Mouse (Mus musculus): ENCODE measurements around the gene Ercc1.

Gene Ercc1

DNA sequence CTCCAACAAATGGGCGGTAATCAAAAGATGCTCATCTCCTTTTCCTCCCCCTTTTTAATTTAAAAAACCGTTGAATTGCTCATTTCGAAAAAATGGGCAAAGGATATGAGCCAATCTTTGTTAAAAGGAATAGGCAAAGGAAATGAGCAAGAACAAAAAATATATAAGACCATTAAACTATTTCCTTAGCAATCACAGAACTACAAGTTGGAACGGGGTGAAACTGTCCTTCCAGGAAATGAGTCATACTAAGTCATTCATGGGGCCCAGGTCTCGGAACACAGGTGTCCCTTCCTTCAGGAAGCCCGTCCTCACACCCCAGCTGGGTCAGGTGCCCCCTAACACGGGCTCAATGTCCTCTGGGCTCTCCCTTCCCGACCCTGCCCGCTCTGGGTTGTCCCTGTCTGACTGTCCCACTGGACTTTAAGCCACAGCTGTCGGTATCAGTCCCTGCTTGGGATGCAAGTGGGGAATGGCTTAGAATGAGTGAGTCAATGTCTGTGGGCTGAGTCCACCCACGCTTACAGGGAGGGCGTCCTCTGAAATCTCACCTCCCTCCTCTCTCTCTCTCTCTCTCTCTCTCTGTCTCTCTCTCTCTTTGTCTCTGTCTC, at the start of gene Ercc1:
Ercc1 (plus strand) TSS at position 542 of the 611 bp plus-strand sequence.
- in situ Hi-C loops (cut with MboI, MseI): loop anchor here (5.0 kb wide), 1 partner anchor 37 kb away; no protein-coding TSS in a partner anchor

DNA sequence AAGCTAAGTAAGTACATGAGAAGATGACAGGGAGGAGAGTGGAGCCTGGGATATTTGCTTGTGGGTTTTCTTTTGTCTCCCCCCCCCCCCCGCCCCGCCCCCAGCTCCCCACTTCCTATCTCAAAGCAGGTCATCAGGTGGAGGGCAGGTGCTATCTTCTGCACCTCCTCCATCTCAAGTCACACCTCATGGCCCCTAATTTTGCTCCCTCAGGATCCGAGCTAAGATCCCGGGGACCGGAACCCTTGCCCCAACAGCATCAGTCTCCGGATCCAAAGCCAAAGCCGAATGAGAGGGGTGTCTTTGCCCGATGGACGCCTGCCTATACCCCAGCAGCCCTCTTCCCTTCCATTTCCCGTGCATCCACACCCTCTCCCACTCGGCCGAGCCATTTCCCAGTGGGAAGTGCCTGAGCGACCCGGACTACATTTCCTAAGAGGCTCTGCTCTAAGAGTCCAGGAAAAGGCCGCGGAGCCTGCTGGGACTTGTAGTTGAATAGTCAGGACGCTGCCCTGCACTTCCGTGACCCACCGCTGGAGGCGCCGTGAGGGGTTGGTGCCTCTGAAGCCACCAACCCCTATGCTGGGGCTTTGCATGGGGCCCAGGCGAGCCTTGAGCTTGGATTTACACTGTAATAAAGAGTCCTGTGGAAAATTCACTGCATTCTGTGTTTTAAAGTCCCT, 48.9 kb upstream of the Ercc1 start:
- in situ Hi-C loops (cut with MboI, MseI): no loop called here

DNA sequence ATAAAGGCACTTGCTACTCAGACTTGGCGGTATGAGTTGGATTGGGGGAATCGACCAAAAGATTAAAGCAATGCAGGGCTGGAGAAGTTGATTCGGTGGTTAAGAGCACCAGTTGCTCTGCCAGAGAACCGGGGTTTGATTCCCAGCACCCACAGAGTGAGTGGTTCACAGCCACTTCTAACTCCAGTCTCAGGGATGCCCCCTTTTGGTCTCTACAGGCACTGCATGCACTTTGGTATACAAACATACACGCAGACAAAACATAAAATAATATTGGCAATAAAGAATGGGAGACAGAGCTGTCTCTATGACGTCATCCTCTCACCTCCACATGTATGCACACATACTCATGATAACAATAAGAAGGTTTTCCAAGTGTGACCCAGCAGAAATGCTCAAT, 47.5 kb upstream of the Ercc1 start:
- in situ Hi-C loops (cut with MboI, MseI): no loop called here

DNA sequence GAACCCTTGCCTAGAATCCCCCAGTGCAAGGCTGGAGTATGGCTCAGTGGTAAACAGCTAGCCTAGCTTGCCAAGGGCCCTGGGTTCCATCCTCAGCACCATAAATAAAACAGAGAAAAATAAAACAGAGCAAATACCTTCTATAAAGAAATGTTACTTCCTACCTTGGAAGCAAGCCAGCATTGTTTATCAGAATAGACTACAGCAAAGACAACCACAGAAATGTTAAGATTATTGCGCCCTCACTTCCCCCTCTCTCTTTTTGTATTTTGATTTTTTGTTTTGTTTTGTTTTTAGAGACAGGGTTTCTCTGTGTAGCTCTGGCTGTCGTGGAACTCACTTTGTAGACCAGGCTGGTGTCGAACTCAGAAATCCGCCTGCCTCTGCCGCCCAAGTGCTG, 46.8 kb upstream of the Ercc1 start:
- in situ Hi-C loops (cut with MboI, MseI): no loop called here

DNA sequence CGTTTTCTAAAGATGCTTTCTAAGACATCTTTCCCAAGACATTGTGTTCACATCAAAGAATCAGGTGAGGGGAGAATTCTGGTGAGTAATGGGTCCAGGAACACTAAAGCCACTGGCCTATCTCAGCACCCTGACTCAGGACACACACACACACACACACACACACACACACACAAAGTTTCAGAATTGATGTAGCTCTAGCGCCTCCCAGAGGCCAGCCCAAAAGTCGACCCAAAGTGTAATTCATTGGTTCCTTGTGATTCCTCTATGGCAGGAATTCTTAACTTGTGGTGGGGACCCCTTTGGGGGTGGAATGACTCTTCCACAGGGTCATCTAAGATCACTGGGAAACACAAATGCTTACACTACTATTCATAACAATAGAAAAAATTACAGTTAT, 45.4 kb upstream of the Ercc1 start:
- in situ Hi-C loops (cut with MboI, MseI): no loop called here

DNA sequence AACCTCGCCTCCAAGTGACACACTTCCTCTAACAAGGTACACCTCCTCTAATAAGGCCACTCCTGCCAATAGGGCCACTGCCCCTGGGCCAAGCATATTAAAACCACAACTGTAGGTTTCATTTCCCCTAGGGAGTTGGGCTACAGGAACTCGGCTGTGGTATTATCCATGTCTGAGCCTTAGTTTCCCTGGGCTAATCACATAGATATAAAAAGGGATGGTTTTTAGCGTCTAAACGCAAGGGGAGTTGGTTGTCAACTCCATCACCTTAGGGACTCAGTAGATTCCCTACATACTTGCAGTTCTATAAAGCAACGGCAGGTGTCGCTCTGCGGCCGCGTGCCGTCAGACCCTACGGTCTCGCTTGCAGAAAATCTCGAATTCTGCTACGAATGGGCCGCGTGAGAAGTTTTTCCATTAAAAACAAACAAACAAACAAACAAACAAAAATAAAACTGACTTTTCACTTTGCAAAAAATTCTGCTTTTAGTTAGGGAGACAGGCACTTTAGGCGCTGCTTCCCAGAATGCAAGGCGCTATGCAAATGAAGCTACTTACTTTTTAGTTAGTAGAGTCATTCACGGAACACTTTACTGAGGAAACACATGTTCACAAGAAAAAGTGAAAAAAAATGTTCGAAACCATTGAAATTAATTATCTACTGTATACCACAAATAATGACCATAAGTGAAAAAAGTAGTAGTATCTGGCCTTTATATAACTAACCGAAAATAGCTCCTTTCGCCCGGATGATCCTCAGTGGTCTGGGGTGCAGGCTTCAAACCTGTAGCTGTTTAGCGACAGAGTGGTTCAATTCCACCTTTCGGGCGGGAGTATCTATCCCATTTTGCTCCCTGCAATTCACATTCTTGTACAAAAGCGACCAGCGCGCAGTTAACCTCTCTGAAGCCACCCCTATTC, 43.8 kb upstream of the Ercc1 start:
- in situ Hi-C loops (cut with MboI, MseI): loop anchor here in 1 of 2 experiments (10.0 kb wide), 1 partner anchor 64 kb away; no protein-coding TSS in a partner anchor

DNA sequence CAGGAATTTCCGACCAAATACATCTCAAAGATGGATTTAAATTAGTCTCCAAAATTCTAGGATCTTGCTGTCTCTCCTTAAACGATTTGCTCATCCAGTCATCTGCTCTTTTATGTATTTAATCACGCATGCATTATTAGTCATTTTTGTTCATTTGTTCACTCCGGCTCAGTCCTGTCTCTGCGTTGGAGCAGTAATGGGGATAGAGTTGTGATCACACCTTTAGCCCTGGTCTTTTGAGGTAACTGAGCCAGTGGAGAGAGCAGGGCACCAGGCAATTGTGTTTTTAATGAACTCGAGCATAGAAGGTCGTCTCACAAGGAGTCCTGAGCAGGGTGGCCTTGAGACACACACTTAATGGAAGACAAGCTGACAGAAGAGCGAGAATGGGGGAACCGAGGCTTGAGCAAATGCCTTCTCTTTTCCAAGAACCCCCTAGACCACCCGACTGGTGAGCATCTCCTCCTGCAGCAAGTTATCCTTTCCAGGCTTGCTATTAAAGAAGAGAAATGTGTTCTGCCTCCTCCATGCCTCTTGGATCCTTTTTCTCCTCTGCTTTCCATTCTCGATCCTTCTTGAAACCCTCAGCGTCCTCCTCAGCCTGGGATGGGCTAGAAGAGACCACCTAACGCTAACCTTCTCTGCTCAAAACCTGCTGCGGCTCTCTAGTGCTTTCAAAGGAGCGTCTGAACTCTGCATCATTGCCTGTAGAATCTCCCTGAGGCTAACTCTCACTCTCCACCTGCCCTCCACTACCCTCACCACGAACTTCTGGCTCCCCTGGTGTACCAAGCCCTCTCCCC, 42.9 kb upstream of the Ercc1 start:
- in situ Hi-C loops (cut with MboI, MseI): loop anchor here in 1 of 2 experiments (10.0 kb wide), 1 partner anchor 63 kb away; no protein-coding TSS in a partner anchor

DNA sequence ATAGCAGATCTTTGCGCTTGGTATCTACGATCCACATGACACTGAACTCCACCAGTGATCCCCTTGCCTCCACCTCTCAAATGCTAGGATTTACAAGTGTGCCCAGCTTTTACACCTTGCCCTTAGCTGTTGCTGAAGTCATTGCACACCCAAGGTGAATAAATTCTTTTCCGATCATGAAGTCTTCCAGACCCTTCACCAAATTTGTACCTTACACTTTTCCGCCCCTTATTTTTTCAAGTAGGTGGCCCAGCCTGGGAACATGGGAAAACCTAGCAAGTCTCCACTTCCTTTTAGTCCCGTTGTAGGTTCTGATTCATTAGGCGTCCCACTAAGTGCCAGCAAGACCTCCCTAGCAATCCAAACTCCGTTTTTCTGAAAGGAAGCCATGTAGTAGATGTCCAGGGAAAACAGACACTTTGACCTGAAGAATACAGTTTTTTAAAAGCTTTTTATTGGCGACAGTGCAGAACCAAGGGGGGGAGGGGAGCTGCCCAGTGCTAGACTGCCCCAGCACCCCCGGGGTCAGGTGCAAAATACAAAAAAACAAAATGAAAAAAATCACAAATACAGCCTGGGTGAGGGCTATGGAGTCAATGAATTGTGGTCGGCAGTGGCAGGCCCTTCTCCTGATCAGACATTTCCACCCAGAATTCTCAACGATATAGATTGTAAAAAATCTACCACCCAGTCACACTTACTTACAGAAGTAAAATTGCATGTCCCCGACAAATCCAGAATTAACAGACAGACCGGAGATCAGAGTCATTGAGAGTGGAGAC, 42.1 kb upstream of the Ercc1 start:
- in situ Hi-C loops (cut with MboI, MseI): loop anchor here in 1 of 2 experiments (10.0 kb wide), 1 partner anchor 62 kb away; no protein-coding TSS in a partner anchor

DNA sequence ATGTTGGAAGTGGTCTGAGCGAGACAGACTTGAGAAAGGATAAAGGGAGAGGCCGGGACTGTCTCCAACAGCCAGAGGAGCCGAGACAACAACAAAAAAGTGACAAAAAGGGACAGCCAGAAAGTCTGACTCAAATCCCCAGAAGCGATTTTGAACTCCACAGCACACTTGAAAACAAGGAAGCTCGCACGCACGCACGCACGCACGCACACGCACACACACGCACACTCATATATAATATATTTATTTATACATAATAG, 41.6 kb upstream of the Ercc1 start:
- in situ Hi-C loops (cut with MboI, MseI): loop anchor here in 1 of 2 experiments (10.0 kb wide), 1 partner anchor 62 kb away; no protein-coding TSS in a partner anchor

DNA sequence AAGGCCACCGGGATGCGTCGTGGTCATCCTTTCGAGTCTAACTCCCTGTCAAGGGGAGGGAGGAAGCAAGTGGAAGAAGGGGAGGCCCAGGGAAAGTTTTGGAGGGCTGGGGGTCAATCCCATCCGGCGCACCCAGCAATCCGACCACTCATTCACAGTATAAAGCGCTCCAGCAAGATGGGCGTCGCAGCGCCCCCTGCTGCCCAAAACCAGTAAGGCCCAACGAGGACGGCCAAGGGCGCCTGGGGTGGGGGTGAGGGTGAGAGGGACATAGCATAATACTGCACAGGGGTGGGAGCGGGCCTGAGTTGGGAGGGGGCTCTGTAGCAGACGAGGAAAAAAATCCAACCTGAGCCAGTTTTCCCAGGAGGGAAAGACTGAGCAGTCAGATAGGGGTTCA, 40.8 kb upstream of the Ercc1 start:
- in situ Hi-C loops (cut with MboI, MseI): loop anchor here in 1 of 2 experiments (10.0 kb wide), 1 partner anchor 61 kb away; no protein-coding TSS in a partner anchor

DNA sequence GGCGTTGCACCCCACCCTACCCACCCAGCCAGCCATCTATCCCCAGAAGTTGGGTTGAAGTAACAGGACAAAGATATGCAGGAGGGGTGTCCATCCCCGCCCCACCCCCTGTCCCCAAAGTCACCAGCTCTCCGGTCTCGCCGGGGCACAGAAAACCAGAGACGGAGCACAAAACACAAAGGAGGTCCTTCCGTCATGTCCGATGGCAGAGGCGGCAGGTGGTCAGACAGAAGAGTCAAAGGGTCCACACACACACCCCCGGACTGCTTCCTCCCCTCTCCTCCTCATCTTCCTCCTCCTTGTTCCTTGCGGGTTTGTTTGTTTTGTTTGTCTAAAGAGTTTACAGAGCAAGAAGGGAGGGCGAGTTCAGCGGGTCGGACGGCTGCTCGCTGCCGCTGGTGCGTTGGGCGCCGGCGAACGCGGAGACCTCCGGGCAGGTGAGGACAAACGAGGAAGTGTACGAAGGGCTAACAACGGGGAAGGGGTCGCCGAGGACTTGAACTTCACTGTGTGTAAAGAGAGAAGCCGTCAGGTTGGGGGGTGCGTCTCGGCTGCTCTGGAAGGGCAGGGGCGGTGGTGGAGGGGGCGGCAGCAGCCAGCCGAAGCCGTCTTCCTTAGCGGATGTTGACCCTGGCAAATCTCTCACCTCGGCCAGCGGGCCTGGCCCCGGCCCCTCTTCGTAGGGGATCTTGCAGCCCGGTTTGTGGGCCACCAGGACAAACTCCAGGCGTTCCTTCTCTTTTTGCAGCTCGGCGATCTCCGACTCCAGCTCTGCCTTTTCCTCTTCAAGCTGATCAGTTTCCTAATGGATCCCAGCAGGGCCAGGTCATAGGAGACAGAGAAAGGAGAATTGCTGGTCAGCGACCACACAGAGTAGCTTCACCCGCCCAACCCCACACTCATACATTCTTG, 39.8 kb upstream of the Ercc1 start:
- in situ Hi-C loops (cut with MboI, MseI): loop anchor here (5.0 to 10.0 kb wide), 2 partner anchors 38 to 60 kb away; partner anchors contain the start of gene Ercc1 (in 2 of the 2)

DNA sequence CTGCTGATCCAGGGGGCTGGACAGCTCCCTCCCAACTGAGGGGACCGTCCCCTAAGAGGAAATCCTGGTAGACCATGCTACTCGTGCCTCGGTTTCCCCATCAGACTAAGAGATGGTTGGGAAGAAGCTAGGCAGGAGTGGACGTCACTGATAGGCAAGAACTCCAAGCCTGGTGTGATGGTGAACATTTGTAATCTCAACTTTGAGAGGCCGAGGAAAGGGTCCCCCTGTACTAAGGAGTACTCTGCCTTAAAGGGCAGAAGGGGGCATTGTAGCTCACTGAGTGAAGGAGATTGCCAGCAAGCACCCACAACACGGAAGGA, 39.2 kb upstream of the Ercc1 start:
- in situ Hi-C loops (cut with MboI, MseI): loop anchor here (5.0 to 10.0 kb wide), 2 partner anchors 37 to 59 kb away; partner anchors contain the start of gene Ercc1 (in 2 of the 2)

DNA sequence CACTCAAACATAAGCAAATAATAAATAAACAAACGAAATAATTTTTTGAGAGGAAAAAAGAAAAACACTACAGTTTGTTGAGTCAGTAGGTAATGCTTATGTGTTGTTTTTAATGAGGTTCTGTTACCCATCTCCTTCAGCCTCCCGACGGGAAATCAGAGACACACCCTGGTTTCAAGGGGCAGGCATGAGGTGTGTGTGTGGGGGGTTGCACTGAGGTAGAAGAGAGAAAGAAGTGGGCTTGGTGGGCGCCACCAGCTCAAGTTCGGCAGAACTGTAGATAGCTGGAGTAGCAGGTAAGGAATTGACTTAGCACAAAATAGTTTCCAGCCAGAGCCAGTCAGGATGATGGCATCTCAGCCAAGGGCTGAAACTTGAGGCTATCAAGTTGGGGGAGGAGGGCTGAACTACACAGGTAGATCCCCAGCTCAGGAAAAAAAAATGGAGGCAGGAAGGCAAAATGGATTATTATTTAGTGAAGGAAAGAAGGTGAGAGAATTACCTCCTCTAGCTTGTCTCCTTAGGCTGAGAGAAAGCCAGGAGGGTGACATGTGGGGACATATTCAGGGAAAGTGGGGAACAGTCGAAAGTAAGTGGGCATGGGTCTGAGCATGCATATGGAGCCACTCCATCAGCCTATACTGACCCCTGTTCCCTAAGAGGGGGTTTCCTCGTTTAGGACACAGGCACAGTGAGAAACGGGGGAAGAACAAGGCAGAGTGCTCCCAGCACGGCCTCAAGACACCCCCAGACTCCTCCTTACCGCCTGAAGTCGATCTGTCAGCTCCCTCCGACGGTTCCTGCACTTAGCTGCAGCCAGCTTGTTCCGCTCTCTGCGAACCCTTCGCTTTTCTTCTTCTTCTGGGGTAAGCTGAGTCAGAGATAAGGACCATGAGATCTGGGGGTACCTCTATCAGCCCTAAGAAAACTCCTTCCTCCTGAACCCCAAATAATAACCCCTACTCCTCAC, 38.5 kb upstream of the Ercc1 start:
- in situ Hi-C loops (cut with MboI, MseI): loop anchor here (5.0 to 10.0 kb wide), 2 partner anchors 36 to 59 kb away; partner anchors contain the start of gene Ercc1 (in 2 of the 2)

DNA sequence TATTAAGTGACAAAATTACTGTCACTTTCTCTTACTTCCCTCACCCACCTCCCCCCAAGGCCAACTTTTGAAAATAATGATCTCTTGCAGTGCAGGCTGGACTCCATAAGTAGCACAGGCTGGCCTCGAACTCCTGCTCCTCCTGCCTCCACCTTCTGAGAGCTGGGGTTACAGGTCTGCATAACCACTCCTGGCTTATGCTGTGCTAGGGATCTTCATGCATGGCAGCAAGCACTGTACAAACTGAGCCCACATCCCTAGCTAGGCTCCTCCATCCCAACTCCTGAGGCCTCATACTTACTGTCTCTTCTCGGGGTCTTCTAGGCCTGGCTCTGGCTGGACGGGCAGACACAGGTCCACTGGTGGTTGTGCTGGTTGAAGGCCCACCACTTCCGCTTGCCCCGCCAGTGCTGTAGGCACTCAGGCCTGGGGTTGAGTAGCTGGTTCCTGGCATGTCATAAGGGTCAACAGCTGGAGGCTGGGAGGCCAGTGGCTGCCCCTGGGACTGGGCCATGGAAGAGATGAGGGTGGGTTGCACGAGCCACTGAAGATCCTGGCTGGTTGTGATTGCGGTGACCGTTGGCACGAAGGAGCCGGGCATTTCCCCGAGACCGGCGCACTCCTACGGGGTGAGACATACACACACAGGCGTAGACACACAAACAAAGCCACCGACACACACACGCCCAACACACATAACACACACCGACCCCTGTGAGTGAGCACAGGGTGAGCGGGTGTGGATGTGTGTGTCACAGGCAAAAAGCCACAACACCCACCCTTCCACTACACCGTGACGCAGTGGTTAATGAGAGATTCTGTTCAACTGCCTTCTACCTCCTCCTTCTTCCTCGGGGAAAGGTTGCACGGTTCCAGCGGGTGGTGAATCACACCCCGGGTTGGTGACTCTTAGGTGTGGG, 37.5 kb upstream of the Ercc1 start:
- in situ Hi-C loops (cut with MboI, MseI): loop anchor here (5.0 to 10.0 kb wide), 2 partner anchors 35 to 58 kb away; partner anchors contain the start of gene Ercc1 (in 2 of the 2)

DNA sequence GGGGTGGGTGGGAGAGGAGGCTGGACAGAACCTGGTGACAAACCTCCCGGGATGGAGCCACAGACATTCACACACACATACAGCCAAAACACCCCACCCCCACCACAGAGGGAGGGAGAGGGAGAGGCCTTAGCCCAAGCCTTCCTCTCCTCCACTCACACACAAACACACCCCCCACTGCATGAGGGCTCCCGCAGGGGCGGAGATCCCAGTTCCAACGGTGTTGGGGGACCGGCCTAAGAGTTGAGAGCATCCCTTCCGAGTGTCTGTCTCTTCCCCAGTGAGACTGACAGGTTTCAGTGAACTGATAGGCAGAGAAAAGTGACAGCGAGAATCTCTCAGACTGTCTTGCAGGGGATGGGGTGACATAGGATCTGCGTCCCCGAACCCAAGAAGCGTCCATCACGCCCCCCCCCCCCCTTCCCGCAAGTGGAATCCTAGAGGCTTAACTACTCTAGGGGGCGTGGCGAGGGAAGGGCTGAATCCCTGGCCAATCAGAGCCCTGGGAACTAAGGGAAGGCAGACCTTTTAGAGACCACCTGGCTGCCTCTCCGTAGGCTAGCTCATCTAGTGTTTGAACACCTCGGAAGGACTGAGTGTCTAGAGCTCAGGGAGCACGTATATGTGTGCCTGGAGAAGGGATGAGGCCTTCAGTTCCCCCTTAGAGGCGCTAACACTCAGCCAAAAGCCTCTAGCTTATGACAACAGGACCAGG, 36.7 kb upstream of the Ercc1 start:
- in situ Hi-C loops (cut with MboI, MseI): loop anchor here (5.0 to 10.0 kb wide), 2 partner anchors 34 to 57 kb away; partner anchors contain the start of gene Ercc1 (in 2 of the 2)

All from T-helper 17 cell (primary cell).